Comparison of ENCODE assay signal across 21 mouse cellular contexts in genomic region chr8:117854942-117855491, GRCm38 (mm10).
"Had no signal": no experiment of that assay in that cellular context is flagged by ENCODE, and none has a peak within 500 bp of the region (broad histone marks: within the 10 kb centered on the region; RNA-seq: fewer than 3 reads in every experiment).

No protein-coding gene starts in this region.

- H3K9me3 ChIP-seq: kidney, embryonic 15.5 days; limb, embryonic 10.5 days; limb, embryonic 13.5 days; midbrain, embryonic 12.5 days; midbrain, embryonic 15.5 days; neural tube, embryonic 12.5 days; neural tube, embryonic 15.5 days had no signal

- DNase-seq: kidney, adult 11 months; kidney, adult 8-10 months; kidney, postnatal 10 days; kidney, postnatal 36 days; layer of hippocampus, postnatal 36 days; lung, embryonic 14.5 days; right cerebral cortex, adult 18-20 months; right cerebral cortex, postnatal 14 days; right cerebral cortex, postnatal 4 days; thymus, adult 2 months; thymus, postnatal 14 days had no signal

- H3K27me3 ChIP-seq: midbrain, embryonic 12.5 days; midbrain, embryonic 15.5 days; neural tube, embryonic 12.5 days; neural tube, embryonic 15.5 days had no signal

- H3K36me3 ChIP-seq: kidney, embryonic 15.5 days; limb, embryonic 10.5 days; limb, embryonic 13.5 days; midbrain, embryonic 12.5 days; midbrain, embryonic 15.5 days; neural tube, embryonic 12.5 days; neural tube, embryonic 15.5 days had no signal

- H3K4me3 ChIP-seq: kidney, embryonic 15.5 days; limb, embryonic 10.5 days; limb, embryonic 13.5 days; midbrain, embryonic 12.5 days; midbrain, embryonic 15.5 days; neural tube, embryonic 12.5 days; neural tube, embryonic 15.5 days had no signal

- H3K9ac ChIP-seq: kidney, embryonic 15.5 days; limb, embryonic 13.5 days; lung, embryonic 14.5 days; midbrain, embryonic 12.5 days; midbrain, embryonic 15.5 days; neural tube, embryonic 12.5 days; neural tube, embryonic 15.5 days had no signal

- H3K27ac ChIP-seq: kidney, embryonic 15.5 days; limb, embryonic 10.5 days; limb, embryonic 13.5 days; macrophage; midbrain, embryonic 12.5 days; midbrain, embryonic 15.5 days; neural tube, embryonic 12.5 days; neural tube, embryonic 15.5 days; stomach, postnatal 0 days had no signal

- ATAC-seq: lung, postnatal 0 days; midbrain, embryonic 15.5 days had no signal

- H3K4me2 ChIP-seq: kidney, embryonic 15.5 days; limb, embryonic 13.5 days; lung, embryonic 14.5 days; midbrain, embryonic 12.5 days; midbrain, embryonic 15.5 days; neural tube, embryonic 12.5 days; neural tube, embryonic 15.5 days had no signal
